ENCODE assay signal across 8 mouse cellular contexts in genomic region chr3:86114659-86115338, GRCm38 (mm10). TPM values are rescaled to one million over a fixed set of nuclear protein-coding genes. Genes with fewer than 3 reads are reported as not detected.
DNase-seq lines count a peak whose midpoint lies in the region; TF ChIP-seq lines count a peak whose summit lies in the region.

No protein-coding gene starts in this region.

- TF ChIP-seq POLR2A in brain, embryonic 14.5 days (IDR thresholded peaks at IDR 0.05; ENCODE audit: borderline replicate concordance, extremely low read depth, insufficient read depth, insufficient read length, poor library complexity, severe bottlenecking) = no peak

- DNase-seq in heart, adult 8-10 months (ENCODE audit: low spot score) = peak; percentile 69
- no peak for DNase-seq in heart, postnatal 25 days (ENCODE audit: low spot score)
- DNase-seq in brain, embryonic 14.5 days (ENCODE audit: low read depth) = peak; percentile 60
- peak; percentile 19 to 22 for DNase-seq in heart, postnatal 36 days
- peak; percentile 84 for DNase-seq in lung, postnatal 36 days
- DNase-seq in thymus, postnatal 10 days (ENCODE audit: low spot score in 2 of 2) = no peak
- DNase-seq in adrenal gland, adult 18-20 months (ENCODE audit: low spot score in 2 of 2) = no peak
- DNase-seq in adrenal gland, postnatal 10 days = no peak

- TF ChIP-seq CTCF in brain, embryonic 14.5 days (IDR thresholded peaks at IDR 0.05; ENCODE audit: borderline replicate concordance, extremely low read depth, insufficient read depth, insufficient read length) = no peak

- intact Hi-C loops in heart, postnatal 25 days (cut with DNase I) = loop anchor here (5.0 kb wide), 1 partner anchor 187 kb away; no protein-coding TSS in a partner anchor
- intact Hi-C loops in heart, postnatal 36 days (cut with DNase I) = no loop called here

RNA-seq across cellular contexts. Expression of gene Rps3a1, which starts 27.7 kb away (rescaled TPM):
- 100 to 1,000 TPM; 449 to 536 (median 497) TPM for total RNA-seq in heart, adult 8-10 months (2022)
- 100 to 1,000 TPM; 442 to 500 TPM for total RNA-seq in heart, postnatal 25 days (2021)
- polyA plus RNA-seq in brain, embryonic 14.5 days (2012; rRNA removed) = 758 and 849 TPM in 2 replicates
- total RNA-seq in heart, postnatal 36 days (2021) = 100 to 1,000 TPM; 469 to 491 TPM
- total RNA-seq in adrenal gland, adult 18-20 months (2021) = 100 to 1,000 TPM; 724 to 824 TPM
- total RNA-seq in adrenal gland, postnatal 10 days (2021) = 100 to 1,000 TPM; 866 to 886 TPM

Comparison
In these comparisons a context has a peak if more than half of its experiments do, and no peak if none do; other contexts are left out.
1. DNase-seq: peak in heart, adult 8-10 months (single experiment), brain, embryonic 14.5 days (single experiment), heart, postnatal 36 days (2 of 2) and lung, postnatal 36 days (single experiment); none in heart, postnatal 25 days (single experiment), thymus, postnatal 10 days (0 of 2), adrenal gland, adult 18-20 months (0 of 2) and adrenal gland, postnatal 10 days (single experiment).